Mouse (Mus musculus) kidney, postnatal 0 days (tissue): ENCODE data around the gene Marcksl1. TPM values are rescaled to one million over a fixed set of nuclear protein-coding genes. Genes with fewer than 3 reads are reported as not detected.
A peak's percentile ranks its signal among the peaks of the same experiment; 100 is the strongest.
"Not testable (repeated sequence)": the region's sequence is repeated elsewhere in the genome, so short reads cannot be mapped to it uniquely, and the experiment has no call there.

Source experiments
- ATAC-seq: fragments of 200-750 bp; cut with Nextera tagmentation; replicated peaks from 2 replicates; pipeline ENCODE4 v1.8.0; 2017; ENCODE audit warnings: low read depth, moderate number of reproducible peaks, moderate TSS enrichment, moderate library complexity; ENCODE audit not compliant: low FRiP score
- DNase-seq: peaks from one replicate; pipeline ENCODE4 v3.0.0-alpha.2; 2016; ENCODE audit warnings: low spot score
- H3K27ac ChIP-seq: fragments of 300-500 bp; sonication (generic); 2 replicates; pipeline ENCODE4 v1.5.1; 2014; ENCODE audit warnings: mild to moderate bottlenecking
- H3K27me3 ChIP-seq: fragments of 300-500 bp; sonication (generic); 2 replicates; pipeline ENCODE4 v1.6.1; 2014; ENCODE audit warnings: low read length, mixed read lengths; ENCODE audit not compliant: insufficient read depth
- H3K36me3 ChIP-seq: fragments of 300-500 bp; sonication (generic); 2 replicates; pipeline ENCODE4 v1.6.1; 2014; ENCODE audit warnings: low read length, mixed read lengths; ENCODE audit not compliant: insufficient read depth
- H3K4me1 ChIP-seq: fragments of 300-500 bp; sonication (generic); replicated peaks from 2 replicates; pipeline ENCODE4 v1.6.1; 2014; ENCODE audit warnings: antibody characterized with exemption, low read length, mixed read lengths; ENCODE audit not compliant: insufficient read depth
- H3K4me2 ChIP-seq: fragments of 300-500 bp; sonication (generic); 2 replicates; pipeline ENCODE4 v1.6.1; 2014; ENCODE audit warnings: mild to moderate bottlenecking, low read length, moderate library complexity, mixed read lengths
- H3K4me3 ChIP-seq: fragments of 300-500 bp; sonication (generic); replicated peaks from 2 replicates; pipeline ENCODE4 v1.5.1; 2014; ENCODE audit warnings: low read depth, low read length
- H3K9ac ChIP-seq: fragments of 300-500 bp; sonication (generic); 2 replicates; pipeline ENCODE4 v1.6.1; 2014; ENCODE audit warnings: low read depth, low read length
- H3K9me3 ChIP-seq: fragments of 300-500 bp; sonication (generic); replicated peaks from 2 replicates; pipeline ENCODE4 v1.6.1; 2016; ENCODE audit warnings: low read length, inconsistent platforms, mixed read lengths
- CTCF ChIP-seq: IDR thresholded peaks from 2 replicates; pipeline ENCODE4 v1.5.1; 2016; ENCODE audit warnings: antibody characterized with exemption, low read depth, mild to moderate bottlenecking, moderate library complexity
- WGBS: fragments of 180-500 bp; shearing (Covaris S2); extraction: QIAGEN DNeasy Blood & Tissue Kit; methylation state at CpG from one replicate; pipeline ENCODE4 v1.1.7; 2014; 5-methylcytosine and 5-hydroxymethylcytosine counted together
- polyA plus RNA-seq: library from polyadenylated mRNA; unstranded; fragments of >200 nt; fragmentation: Nextera tagmentation; extraction: Ambion mirVana; gene quantifications from 2 replicates; pipeline ENCODE4 v1.2.1, GENCODE M21; 2015

Gene Marcksl1
- polyA plus RNA-seq, 1 experiment from 2014 or later: 613 TPM

- H3K9ac ChIP-seq: peak within 1 kb of the TSS; percentile 87
- H3K9me3 ChIP-seq: no peaks in the 10 kb centered on the region
- H3K36me3 ChIP-seq: no peaks in the 10 kb centered on the region
- peak; percentile 28; the same call in 1 of the 2 replicates for TF ChIP-seq CTCF
- no peaks in the 10 kb centered on the region for H3K27me3 ChIP-seq
- H3K4me2 ChIP-seq: peak within 1 kb of the TSS; percentile 87
- peak within 1 kb of the TSS; percentile 88 for H3K27ac ChIP-seq
- DNase-seq (peak; percentile 99), ATAC-seq (peak; percentile 100)
- peak within 1 kb of the TSS; percentile 87 for H3K4me3 ChIP-seq
- peaks cover 11% of the 10 kb centered on the region; the same call in 1 of the 2 replicates for H3K4me1 ChIP-seq
- under 1% methylated on average over 41 of the region's 46 CpGs for WGBS
These were observed 29.3 kb downstream of the Marcksl1 start, which contains the start of gene Hdac1 for GRCm38 (mm10) chr4:129542592-129543141. Gene Hdac1, minus strand, starts transcription at chr4:129542713.

GRCm38 (mm10) chr4:129544106-129544505, 30.7 kb downstream of the Marcksl1 start:
- 84% methylated on average over 4 of the region's 4 CpGs for WGBS
- no peak overlapping the region for H3K4me3 ChIP-seq
- TF ChIP-seq CTCF: no peak
- no peak for ATAC-seq
- no peak overlapping the region for H3K27ac ChIP-seq
- H3K9ac ChIP-seq: no peak overlapping the region
- H3K27me3 ChIP-seq: no peaks in the 10 kb centered on the region
- no peak overlapping the region for H3K4me2 ChIP-seq
- no peaks in the 10 kb centered on the region for H3K36me3 ChIP-seq
- no peaks in the 10 kb centered on the region for H3K9me3 ChIP-seq
- DNase-seq: no peak
- H3K4me1 ChIP-seq: peaks cover 11% of the 10 kb centered on the region; the same call in 1 of the 2 replicates

DNA sequence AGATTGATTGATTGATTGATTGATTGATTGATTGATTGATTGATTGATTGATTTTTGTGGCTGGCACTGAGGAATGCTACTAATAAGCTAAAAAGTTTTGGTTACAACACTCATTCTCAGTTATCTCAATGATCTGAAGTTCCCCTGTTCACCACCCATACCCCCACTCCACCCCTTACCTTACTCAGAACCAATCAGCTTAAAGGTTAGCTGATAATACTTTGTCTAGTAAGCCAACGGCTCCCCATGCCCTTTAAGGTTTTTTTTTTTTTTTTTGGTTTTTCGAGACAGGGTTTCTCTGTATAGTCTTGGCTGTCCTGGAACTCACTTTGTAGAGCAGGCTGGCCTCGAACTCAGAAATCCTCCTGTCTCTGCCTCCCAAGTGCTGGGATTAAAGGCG, 34.2 kb downstream of the Marcksl1 start:
- not testable (repeated sequence) for H3K4me3 ChIP-seq, DNase-seq, H3K9me3 ChIP-seq, H3K4me2 ChIP-seq, H3K36me3 ChIP-seq, H3K9ac ChIP-seq, H3K27me3 ChIP-seq, H3K4me1 ChIP-seq, H3K27ac ChIP-seq, ATAC-seq
- 82% methylated on average over 4 of the region's 4 CpGs for WGBS

GRCm38 (mm10) chr4:129549306-129549705, 35.9 kb downstream of the Marcksl1 start:
- no peaks in the 10 kb centered on the region for H3K4me1 ChIP-seq
- no peak overlapping the region for H3K4me3 ChIP-seq
- WGBS: 92% methylated on average over 2 of the region's 2 CpGs
- TF ChIP-seq CTCF: peak; percentile 62
- no peak overlapping the region for H3K4me2 ChIP-seq
- no peaks in the 10 kb centered on the region for H3K27me3 ChIP-seq
- no peaks in the 10 kb centered on the region for H3K36me3 ChIP-seq
- H3K9me3 ChIP-seq: no peaks in the 10 kb centered on the region
- no peak overlapping the region for H3K27ac ChIP-seq
- H3K9ac ChIP-seq: no peak overlapping the region
- ATAC-seq (no peak), DNase-seq (no peak)

DNA sequence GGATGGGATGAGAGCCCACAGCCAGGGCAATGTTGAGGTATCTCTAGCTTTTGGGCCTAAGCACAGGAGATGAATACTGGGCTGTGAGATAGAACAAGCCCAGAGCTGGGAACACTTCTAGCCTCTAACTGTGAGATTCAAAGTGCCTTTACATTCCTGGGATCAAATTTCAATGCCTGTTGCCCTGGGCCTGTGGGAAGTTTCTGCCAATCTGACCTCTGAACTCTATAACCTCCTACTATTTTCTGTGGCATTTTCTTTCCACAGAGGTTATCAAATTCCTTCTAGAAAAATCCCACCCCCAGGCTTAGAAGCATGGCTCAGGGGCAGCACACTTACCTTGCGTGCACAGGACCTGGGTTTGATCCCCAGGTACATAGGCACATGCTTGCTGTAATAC, 36.9 kb downstream of the Marcksl1 start:
- Histone ChIP-seq H3K27me3 (no peaks in the 10 kb centered on the region), H3K9me3 (no peaks in the 10 kb centered on the region), H3K4me2 (no peak overlapping the region), H3K4me1 (no peaks in the 10 kb centered on the region), H3K27ac (no peak overlapping the region), H3K4me3 (no peak overlapping the region), H3K36me3 (no peaks in the 10 kb centered on the region), H3K9ac (no peak overlapping the region)
- TF ChIP-seq CTCF: no peak
- ATAC-seq (no peak), DNase-seq (no peak)
- 52% methylated on average over 1 of the region's 1 CpGs for WGBS

GRCm38 (mm10) chr4:129554512-129554911, 41.1 kb downstream of the Marcksl1 start:
- 83% methylated on average over 6 of the region's 6 CpGs for WGBS
- not testable (repeated sequence) for H3K9me3 ChIP-seq, ATAC-seq, H3K27ac ChIP-seq, H3K4me2 ChIP-seq, H3K4me3 ChIP-seq, DNase-seq, H3K9ac ChIP-seq, H3K27me3 ChIP-seq, H3K36me3 ChIP-seq, H3K4me1 ChIP-seq

DNA sequence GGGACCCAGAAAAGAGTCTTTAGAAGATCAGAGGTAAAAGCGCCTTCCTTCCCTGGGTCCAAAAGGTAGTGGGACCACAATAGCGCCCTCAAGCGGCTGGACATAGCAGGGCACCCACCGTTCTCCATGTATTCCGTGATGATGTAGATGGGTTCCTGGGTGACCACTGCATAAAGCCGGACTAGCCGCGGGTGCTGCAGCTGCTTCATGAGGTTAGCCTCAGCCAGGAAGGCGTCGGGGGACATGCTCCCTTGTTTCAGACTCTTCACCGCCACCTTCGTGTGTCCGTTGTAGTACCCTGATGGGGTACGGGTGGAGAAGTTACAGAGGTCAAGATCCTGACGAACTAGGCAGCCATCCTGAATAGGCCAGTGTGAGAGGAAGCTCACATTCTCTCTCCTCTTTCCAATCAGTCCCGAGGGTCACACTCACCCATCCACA, 42.1 kb downstream of the Marcksl1 start:
- no peaks in the 10 kb centered on the region for H3K27me3 ChIP-seq
- H3K36me3 ChIP-seq: no peaks in the 10 kb centered on the region
- peak overlapping the region; percentile 58 for H3K9ac ChIP-seq
- H3K27ac ChIP-seq: peak overlapping the region; percentile 63
- peak overlapping the region; percentile 47 for H3K4me3 ChIP-seq
- no peaks in the 10 kb centered on the region for H3K9me3 ChIP-seq
- 0 out of 2 replicates have a peak, but pooled peaks cover 3% of the 10 kb centered on the region for H3K4me1 ChIP-seq
- ATAC-seq (peak; percentile 57), DNase-seq (peak; percentile 82)
- peak overlapping the region; percentile 92 for H3K4me2 ChIP-seq
- peak; percentile 83 for TF ChIP-seq CTCF
- 2% methylated on average over 16 of the region's 16 CpGs for WGBS
